In the genomic region with DNA sequence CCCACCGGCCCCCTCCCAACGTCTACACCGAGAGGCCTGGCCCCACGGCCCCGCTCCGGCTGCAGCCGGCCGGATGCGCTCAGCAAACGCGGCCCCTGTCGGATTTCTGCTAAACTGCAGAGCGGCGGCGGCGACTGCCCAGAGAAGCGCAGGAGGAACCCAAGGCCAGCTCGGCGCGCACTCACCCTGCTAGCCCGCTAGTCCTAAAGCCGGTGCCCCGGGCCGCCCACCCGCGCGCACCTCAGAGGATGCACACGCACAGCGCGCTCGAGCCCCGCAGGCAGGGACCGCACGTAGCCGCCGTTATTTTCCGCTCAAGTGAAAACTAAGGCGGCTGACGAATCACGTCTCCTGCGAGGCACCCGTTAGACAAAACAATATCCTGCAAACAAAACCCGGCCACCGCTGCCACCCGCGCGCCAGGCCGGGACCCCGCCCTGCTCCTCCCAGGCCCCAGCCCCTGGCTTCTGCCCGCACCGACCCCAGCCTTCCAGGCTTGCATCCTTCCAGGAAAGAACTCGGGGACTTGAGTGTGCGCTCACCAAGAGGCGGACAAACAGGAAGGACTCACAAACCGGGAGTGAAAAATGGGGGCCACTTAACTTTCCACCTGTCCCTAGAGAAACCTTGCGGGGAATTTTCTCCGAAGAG, we compare ENCODE assay signal across 8 mouse cellular contexts. TPM values are rescaled to one million over a fixed set of nuclear protein-coding genes. Genes with fewer than 3 reads are reported as not detected.
DNase-seq lines count a peak whose midpoint lies in the region; ATAC-seq lines count a peak whose summit lies in the region.

No protein-coding gene starts in this region.

- H3K27ac ChIP-seq in hindbrain, embryonic 10.5 days = peak overlapping the region; percentile 97

- H3K4me1 ChIP-seq in hindbrain, embryonic 10.5 days (replicated peaks) = peaks cover 51% of the 10 kb centered on the region

- peak; percentile 73 for DNase-seq in R1 (ENCODE audit: low read depth, low spot score)
- DNase-seq in cerebellum, postnatal 10 days = peak; percentile 96
- peak; percentile 29 to 74 for DNase-seq in frontal cortex, postnatal 14 days (ENCODE audit: low spot score in 2 of 2)
- DNase-seq in hindbrain, embryonic 10.5 days (ENCODE audit: low spot score) = peak; percentile 94
- DNase-seq in layer of hippocampus, postnatal 25 days (ENCODE audit: extremely low spot score in 1 of 2, low spot score in 1 of 2) = peak; percentile 65 to 76
- peak; percentile 74 for DNase-seq in lung, postnatal 14 days
- peak; percentile 76 for DNase-seq in retina, postnatal 7 days (ENCODE audit: low read depth, low spot score)

- no peaks in the 10 kb centered on the region for H3K9me3 ChIP-seq in hindbrain, embryonic 10.5 days

- peaks cover 47% of the 10 kb centered on the region for H3K27me3 ChIP-seq in hindbrain, embryonic 10.5 days (ENCODE audit: insufficient read depth, poor library complexity, severe bottlenecking)

- no peaks in the 10 kb centered on the region for H3K36me3 ChIP-seq in hindbrain, embryonic 10.5 days

- under 1% methylated on average over 57 of the region's 57 CpGs for WGBS in hindbrain, embryonic 10.5 days

- ATAC-seq in erythroblast, adult 5-6 weeks (replicated peaks; ENCODE audit: low FRiP score, poor library complexity, severe bottlenecking) = no peak

- H3K4me3 ChIP-seq in hindbrain, embryonic 10.5 days = peak overlapping the region; percentile 80

RNA-seq across cellular contexts. Expression of a gene that starts 2.9 kb away (rescaled TPM):
- polyA plus RNA-seq in hindbrain, embryonic 10.5 days (2016; fragmentation: Nextera tagmentation; extraction: Ambion mirVana) = 32.2 and 40.7 TPM in 2 replicates
- 10 to 100 TPM; 40.5 to 48.3 TPM for total RNA-seq in layer of hippocampus, postnatal 25 days (2021)
- total RNA-seq in erythroblast, adult 5-6 weeks (2015; ENCODE audit: low replicate concordance) = not detected in 2 replicates
- total RNA-seq in erythroblast, adult 5-6 weeks (2017; ENCODE audit: low replicate concordance) = not detected in 2 replicates

Comparison
In these comparisons a context has a peak if more than half of its experiments do, and no peak if none do; other contexts are left out.
1. RNA of a gene that starts 2.9 kb away (total RNA-seq): 40.5 to 48.3 TPM in layer of hippocampus, postnatal 25 days; not detected in erythroblast, adult 5-6 weeks; every median in the first group is over 10 times any median in the second.
2. Peak in every context shown above with its lines, with median percentiles within 50 percentile points of each other: DNase-seq.